Mouse (Mus musculus) cerebellum, adult 2 months (tissue): ENCODE results near the gene Rapgef1. TPM values are rescaled to one million over a fixed set of nuclear protein-coding genes. Genes with fewer than 3 reads are reported as not detected.

Source experiments
- DNase-seq, 2 experiments: peaks; one replicate each; pipeline ENCODE4 v3.0.0; 2021
- H3K27ac ChIP-seq: fragments of 200-500 bp; 2 replicates; pipeline ENCODE4 v1.5.1; 2012; ENCODE audit warnings: low read length, control low read depth, inconsistent platforms; ENCODE audit not compliant: insufficient read depth
- H3K27me3 ChIP-seq: fragments of 200-500 bp; 2 replicates; pipeline ENCODE4 v1.6.1; 2012; ENCODE audit warnings: inconsistent platforms, mild to moderate bottlenecking, low read length, moderate library complexity; ENCODE audit not compliant: control insufficient read depth, insufficient read depth
- H3K4me1 ChIP-seq: fragments of 200-500 bp; 2 replicates; pipeline ENCODE4 v1.6.1; 2011; ENCODE audit warnings: low read length; ENCODE audit not compliant: control insufficient read depth, insufficient read depth
- H3K4me3 ChIP-seq: fragments of 200-500 bp; replicated peaks from 2 replicates; pipeline ENCODE3; 2011; ENCODE audit warnings: mild to moderate bottlenecking, low read depth, low read length, control low read depth; ENCODE audit not compliant: insufficient read depth
- CTCF ChIP-seq: fragments of 200-500 bp; IDR thresholded peaks from 2 replicates; pipeline ENCODE4 v1.5.1; 2011; ENCODE audit warnings: low read depth, mild to moderate bottlenecking, control low read depth, low read length, moderate library complexity, borderline replicate concordance; ENCODE audit not compliant: insufficient read depth
- POLR2A ChIP-seq: fragments of 200-500 bp; IDR thresholded peaks from 2 replicates; pipeline ENCODE4 v1.6.1; 2011; ENCODE audit warnings: low read length, control low read depth, borderline replicate concordance; ENCODE audit not compliant: insufficient read depth
- WGBS: fragments of 180-500 bp; shearing (Covaris S2); methylation state at CpG from one replicate; pipeline ENCODE4 v1.1.7; 2018; 5-methylcytosine and 5-hydroxymethylcytosine counted together
- polyA plus RNA-seq: library from polyadenylated mRNA; depleted of rRNA; stranded (reverse); fragments of >200 nt; gene quantifications from 2 replicates; pipeline ENCODE4 v1.2.3, GENCODE M21; 2012; rRNA removed

The Rapgef1 gene
- polyA plus RNA-seq: 72.6 and 80.3 TPM in 2 replicates

DNA sequence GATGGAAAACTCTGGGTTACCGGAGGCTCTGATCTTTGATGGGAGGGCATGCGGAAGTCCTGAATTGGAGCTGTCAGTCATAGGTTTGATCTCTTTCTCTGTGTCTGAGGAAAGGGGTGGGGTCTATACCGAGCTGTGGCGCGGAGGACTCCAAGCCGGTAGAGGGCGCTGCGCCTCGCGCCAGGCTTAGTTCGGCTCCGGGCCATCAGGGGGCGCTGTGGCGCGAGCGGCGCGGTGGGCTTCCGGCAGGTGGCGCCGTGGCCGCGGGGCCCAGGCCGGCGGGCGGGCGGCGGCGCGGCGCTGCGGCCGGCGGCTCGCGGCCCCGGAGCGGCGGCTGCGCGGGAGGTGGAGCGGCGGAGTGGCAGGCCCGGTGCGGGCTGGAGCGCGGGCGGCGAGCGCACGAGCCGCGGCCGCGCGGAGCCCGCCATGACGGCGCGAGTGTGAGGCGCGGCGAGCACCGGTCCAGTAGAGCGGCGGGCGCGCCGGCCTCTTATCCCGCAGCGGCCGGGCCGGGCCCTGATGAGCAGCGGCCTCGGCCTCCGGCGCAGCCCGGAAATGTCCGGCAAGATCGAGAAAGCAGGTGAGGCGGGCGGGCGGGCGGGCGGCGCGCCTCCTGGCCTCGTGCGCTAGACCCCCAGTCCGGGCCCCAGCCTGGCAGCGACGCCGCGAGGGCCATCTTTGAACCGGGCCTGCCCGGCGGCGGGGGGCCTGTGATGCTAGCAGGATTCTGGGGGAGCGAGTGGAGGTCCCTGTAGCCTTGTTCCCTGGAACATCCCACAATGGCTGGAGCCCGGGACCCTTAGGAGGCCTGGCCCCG lies at the start of gene Rapgef1:
Gene Rapgef1 (plus strand): TSS at position 237 of the 817 bp plus-strand sequence.
- Histone ChIP-seq H3K27me3 (no peaks in the 10 kb centered on the region), H3K4me1 (peaks cover 13% of the 10 kb centered on the region), H3K4me3 (peak within 1 kb of the TSS; percentile 97), H3K27ac (peak within 1 kb of the TSS; percentile 96)
- under 1% methylated on average over 101 of the region's 101 CpGs for WGBS
- DNase-seq: peak; percentile 81 to 94
- TF ChIP-seq CTCF (peak; percentile 99), POLR2A (no peak)

DNA sequence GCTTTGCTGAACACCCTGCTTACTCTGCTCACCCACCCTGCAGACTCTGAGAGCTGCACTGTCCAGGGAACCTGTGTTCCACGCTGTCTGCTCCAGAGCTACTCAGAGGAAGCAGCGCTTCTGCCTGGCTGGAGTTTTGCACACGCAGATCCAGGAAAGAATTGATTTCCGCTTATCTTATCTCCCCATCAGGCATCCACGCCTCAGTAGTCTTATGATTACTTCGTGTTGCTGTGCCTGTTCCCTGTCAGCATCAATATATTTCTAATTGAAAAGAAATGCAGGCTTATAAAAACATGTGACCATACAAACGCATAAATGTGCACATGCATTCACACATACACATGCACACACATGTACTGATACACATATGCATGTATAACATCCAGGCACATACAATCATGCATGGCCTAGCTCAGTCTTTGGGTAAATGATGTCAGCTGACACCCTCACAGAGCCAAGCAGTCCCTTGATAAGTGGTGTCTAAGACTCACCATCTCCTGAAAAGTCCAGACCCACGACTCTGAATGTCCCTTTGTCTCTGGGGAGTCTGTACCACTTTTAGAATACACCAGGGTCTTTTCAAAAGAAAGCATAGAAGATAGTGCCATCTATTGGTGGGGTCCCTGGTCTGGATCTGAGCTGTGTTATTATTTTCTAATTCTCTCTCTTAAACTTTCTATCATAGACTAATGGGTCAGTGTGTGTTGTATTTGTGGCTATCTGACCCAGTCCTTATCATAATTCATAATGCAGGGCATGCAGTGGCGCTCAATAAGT lies 47.4 kb upstream of the Rapgef1 start:
- Histone ChIP-seq H3K4me3 (no peak overlapping the region), H3K27ac (no peak overlapping the region), H3K27me3 (no peaks in the 10 kb centered on the region), H3K4me1 (peaks cover 6% of the 10 kb centered on the region; the same call in 1 of the 2 replicates)
- no peak for DNase-seq
- WGBS: 83% methylated on average over 9 of the region's 9 CpGs
- TF ChIP-seq CTCF: no peak
- no peak for TF ChIP-seq POLR2A

DNA sequence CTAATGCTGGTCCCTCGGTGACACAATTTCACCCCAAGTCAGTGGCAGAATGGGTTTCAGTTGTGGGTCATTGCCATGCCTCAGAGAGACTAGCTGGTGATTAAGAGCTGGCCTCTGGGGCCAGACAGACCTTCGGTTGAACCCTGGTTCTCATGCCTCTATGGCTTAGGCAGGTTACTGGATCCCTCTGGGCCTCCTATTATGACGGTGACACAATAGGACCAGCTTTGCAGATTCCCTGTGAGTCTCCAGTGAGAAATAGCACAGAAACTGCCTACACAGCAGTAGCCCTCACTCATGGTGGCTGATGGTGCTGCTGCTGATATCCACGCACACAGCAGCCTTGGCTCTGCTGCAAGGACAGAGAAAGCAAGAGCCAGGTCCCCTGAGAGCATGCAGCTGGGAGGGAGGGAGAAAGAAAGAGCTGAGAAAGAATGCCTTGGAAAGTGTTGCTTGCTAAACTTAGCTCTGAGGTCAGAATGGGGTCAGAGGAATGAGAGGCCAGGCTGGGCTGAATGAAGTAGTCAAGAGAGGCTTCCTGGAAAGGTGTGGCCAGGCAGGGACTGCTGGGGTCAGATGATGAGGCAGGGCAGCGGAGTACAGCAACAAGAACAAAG lies 46.6 kb upstream of the Rapgef1 start:
- H3K4me3 ChIP-seq: no peak overlapping the region
- DNase-seq: no peak
- no peak overlapping the region for H3K27ac ChIP-seq
- peaks cover 6% of the 10 kb centered on the region; the same call in 1 of the 2 replicates for H3K4me1 ChIP-seq
- 70% methylated on average over 5 of the region's 5 CpGs for WGBS
- TF ChIP-seq POLR2A (no peak), CTCF (no peak)
- H3K27me3 ChIP-seq: no peaks in the 10 kb centered on the region

DNA sequence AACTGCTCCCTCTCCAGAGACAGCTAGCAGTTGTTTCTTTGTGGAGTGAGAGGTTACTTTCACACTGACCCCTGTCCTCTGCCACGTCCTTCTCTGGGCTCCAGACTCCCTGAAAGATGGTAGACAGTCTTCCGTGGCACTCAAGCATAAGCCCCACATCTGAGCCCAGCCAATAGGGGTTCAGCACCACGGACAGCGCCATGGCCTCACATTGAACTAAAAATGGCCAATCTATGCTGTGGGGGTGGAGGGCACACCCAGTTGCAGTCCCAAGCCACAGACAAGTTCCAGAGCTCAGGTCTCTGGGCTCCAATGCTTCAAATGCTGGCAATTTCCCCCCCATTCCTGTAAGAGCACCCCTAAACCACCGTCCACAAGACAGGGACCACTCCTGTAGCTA lies 45.9 kb upstream of the Rapgef1 start:
- WGBS: 50% methylated on average over 5 of the region's 5 CpGs

DNA sequence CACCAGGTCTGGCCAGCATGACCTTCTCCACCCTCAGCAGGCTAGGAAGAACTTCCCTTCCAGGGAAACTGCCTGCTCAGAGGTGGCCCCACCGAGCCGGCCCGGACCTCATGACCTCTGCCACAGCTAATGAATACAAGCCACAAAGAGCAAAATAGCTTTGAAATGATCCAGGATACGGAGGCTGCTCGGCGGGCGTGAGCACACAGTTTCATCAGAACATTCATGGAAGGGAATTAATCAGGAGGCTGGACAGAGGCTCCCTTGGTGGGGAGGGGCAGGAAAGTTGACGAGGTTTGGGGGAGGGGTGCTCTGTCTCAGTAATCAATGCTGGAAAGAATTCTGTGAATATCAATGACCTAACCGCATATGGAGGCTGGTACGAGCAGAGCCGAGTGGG lies 45.3 kb upstream of the Rapgef1 start:
- Histone ChIP-seq H3K27me3 (no peaks in the 10 kb centered on the region), H3K27ac (no peak overlapping the region), H3K4me1 (peaks cover 6% of the 10 kb centered on the region; the same call in 1 of the 2 replicates), H3K4me3 (no peak overlapping the region)
- DNase-seq: no peak
- no peak for TF ChIP-seq CTCF
- no peak for TF ChIP-seq POLR2A
- WGBS: 53% methylated on average over 11 of the region's 11 CpGs

More for the DNA sequence above, 45.9 kb upstream of the Rapgef1 start:
- Histone ChIP-seq H3K4me1 (peaks cover 6% of the 10 kb centered on the region; the same call in 1 of the 2 replicates), H3K27ac (no peak overlapping the region), H3K27me3 (no peaks in the 10 kb centered on the region), H3K4me3 (no peak overlapping the region)
- DNase-seq: no peak
- TF ChIP-seq CTCF: no peak
- no peak for TF ChIP-seq POLR2A

GRCm38 (mm10) chr2:29582415-29582814 lies 37.1 kb upstream of the Rapgef1 start:
- peak; percentile 82 to 89 for DNase-seq
- Histone ChIP-seq H3K27me3 (no peaks in the 10 kb centered on the region), H3K4me1 (no peaks in the 10 kb centered on the region; the same call in 1 of the 2 replicates), H3K27ac (no peak overlapping the region), H3K4me3 (no peak overlapping the region)
- 6% methylated on average over 7 of the region's 7 CpGs for WGBS
- peak; percentile 98 for TF ChIP-seq CTCF
- TF ChIP-seq POLR2A: no peak

GRCm38 (mm10) chr2:29586017-29586702 lies 33.4 kb upstream of the Rapgef1 start:
- H3K4me1 ChIP-seq: peaks cover 14% of the 10 kb centered on the region
- DNase-seq: no peak
- no peak for TF ChIP-seq CTCF
- no peak for TF ChIP-seq POLR2A
- no peak overlapping the region for H3K27ac ChIP-seq
- no peaks in the 10 kb centered on the region for H3K27me3 ChIP-seq
- no peak overlapping the region for H3K4me3 ChIP-seq
- 70% methylated on average over 8 of the region's 8 CpGs for WGBS
